Mouse (Mus musculus) CD4-positive, CD25-positive, alpha-beta regulatory T cell (primary cell): ENCODE results near the gene Luzp2. TPM values are rescaled to one million over a fixed set of nuclear protein-coding genes. Genes with fewer than 3 reads are reported as not detected.

Source experiments
- polyA plus RNA-seq: library from polyadenylated mRNA; unstranded; fragments of 100-300 nt; shearing (Covaris generic); gene quantifications from one replicate; pipeline ENCODE4 v1.2.1, GENCODE M21; 2017

Gene Luzp2
- 0.10 TPM for polyA plus RNA-seq

DNA sequence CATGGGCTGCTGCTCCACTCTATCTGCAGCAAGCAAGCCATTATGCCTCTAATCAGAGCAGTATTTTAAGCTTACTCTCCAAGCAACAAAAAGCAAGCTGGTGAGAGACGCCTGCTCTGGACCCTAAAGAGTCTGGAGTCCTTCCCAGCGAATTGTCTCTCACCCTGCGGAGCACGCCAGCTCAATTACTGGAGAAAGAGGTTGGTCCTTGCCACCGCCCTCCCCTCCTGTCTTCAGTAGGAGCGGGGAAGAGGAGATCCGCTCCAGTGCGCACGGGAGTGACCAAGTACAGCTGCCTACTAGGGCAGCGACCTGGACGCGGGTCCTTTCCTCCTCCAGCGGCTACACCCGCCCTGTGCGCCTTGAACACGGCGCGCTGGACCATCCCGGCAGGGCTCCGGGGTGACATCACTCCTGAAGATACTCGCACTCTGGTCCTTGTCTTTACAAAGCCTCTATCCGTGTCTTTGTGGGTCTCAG, at the start of gene Luzp2:
TSS of gene Luzp2 (plus strand) at position 127 of the 480 bp plus-strand sequence.

